Comparison of ENCODE assay signal across 17 mouse cellular contexts in the genomic region with DNA sequence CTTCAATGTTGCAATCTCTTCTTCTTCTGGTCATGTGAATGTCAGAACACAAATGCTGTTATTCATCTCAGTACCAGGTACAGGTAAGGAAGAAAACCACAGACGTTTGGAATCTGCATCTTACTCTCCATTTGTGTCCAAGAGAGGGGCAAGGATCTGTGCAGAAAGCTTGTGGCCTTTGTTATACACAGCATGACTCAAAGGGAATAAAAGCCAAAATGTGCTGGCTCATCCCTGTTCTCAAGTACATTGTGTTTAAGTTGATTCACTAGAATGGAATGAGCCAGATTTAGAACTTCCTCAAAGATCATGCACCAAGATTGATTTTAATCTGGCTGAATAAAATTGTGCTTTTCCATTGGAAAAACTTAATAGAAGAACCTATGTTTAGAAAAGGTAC.
DNase-seq lines count a peak whose midpoint lies in the region.
"Had no signal": no experiment of that assay in that cellular context is flagged by ENCODE, and none has a peak within 500 bp of the region (broad histone marks: within the 10 kb centered on the region; RNA-seq: fewer than 3 reads in every experiment).

No protein-coding gene starts in this region.

- DNase-seq in adrenal gland, adult 2 months: peak; percentile 42
- DNase-seq in adrenal gland, postnatal 14 days: no peak
- DNase-seq in ES-CJ7 (ENCODE audit: low read depth, low spot score): peak; percentile 53
- peak; percentile 61 for DNase-seq in ZHBTc4 (ENCODE audit: low read depth, low spot score)
- DNase-seq in fibroblast of lung, adult 2 months (ENCODE audit: low read depth): peak; percentile 24
- DNase-seq in cerebellum, postnatal 4 days (ENCODE audit: low spot score in 2 of 2): no peak
- no peak for DNase-seq in embryo, embryonic 9.5 days (ENCODE audit: extremely low spot score)
- no peak for DNase-seq in layer of hippocampus, postnatal 36 days
- DNase-seq: cerebellum, adult 11-12 months; cerebellum, postnatal 10 days; gastrocnemius, postnatal 10 days; heart, postnatal 14 days; kidney, adult 2 months; kidney, postnatal 4 days; liver, embryonic 13.5 days; lung, adult 18-20 months; lung, postnatal 4 days had no signal

Comparison
In these comparisons a context has a peak if more than half of its experiments do, and no peak if none do; other contexts are left out.
1. DNase-seq: peak in adrenal gland, adult 2 months (single experiment), ES-CJ7 (single experiment), ZHBTc4 (single experiment) and fibroblast of lung, adult 2 months (single experiment); none in adrenal gland, postnatal 14 days (single experiment), cerebellum, postnatal 4 days (0 of 2), embryo, embryonic 9.5 days (single experiment) and layer of hippocampus, postnatal 36 days (0 of 2).